Mouse (Mus musculus) T-helper 17 cell (primary cell): ENCODE data around the gene Csnk2a1.

ENCODE experiments used
- in situ Hi-C, 2 experiments: fragments of 300-600 bp; cut with MboI, MseI; formaldehyde crosslinking; loops; 1 replicate in 1 of 2; 2 replicates in 1 of 2; pipeline ENCODE4 v1.15.1; 2025; ENCODE audit warnings: high pct_unique_total_duplicates in 2 of 2

Gene Csnk2a1

GRCm38 (mm10) chr2:152227051-152227481 lies 427 bp downstream of the Csnk2a1 start:
- in situ Hi-C loops = loop anchor here in 1 of 2 experiments (25.0 kb wide), 1 partner anchor 1615 kb away; the partner anchor contains the start of gene Apmap

GRCm38 (mm10) chr2:152230046-152230445 lies 3.4 kb downstream of the Csnk2a1 start:
- in situ Hi-C loops = loop anchor here in 1 of 2 experiments (25.0 kb wide), 1 partner anchor 1618 kb away; the partner anchor contains the start of gene Apmap

- in situ Hi-C loops = loop anchor here in 1 of 2 experiments (25.0 kb wide), 1 partner anchor 1626 kb away; the partner anchor contains the start of gene Apmap
Observed at GRCm38 (mm10) chr2:152237926-152238325, 11.3 kb downstream of the Csnk2a1 start.

GRCm38 (mm10) chr2:152240580-152240979 lies 13.9 kb downstream of the Csnk2a1 start:
- in situ Hi-C loops = loop anchor here (10.0 to 25.0 kb wide), 2 partner anchors 656 to 1628 kb away; partner anchors contain the start of gene Apmap (in 1 of the 2)

- in situ Hi-C loops = loop anchor here (10.0 to 25.0 kb wide), 2 partner anchors 662 to 1635 kb away; partner anchors contain the start of gene Apmap (in 1 of the 2)
Observed at GRCm38 (mm10) chr2:152247213-152247612, 20.6 kb downstream of the Csnk2a1 start.

- in situ Hi-C loops = loop anchor here in 1 of 2 experiments (10.0 kb wide), 1 partner anchor 644 kb away; no protein-coding TSS in a partner anchor
Observed at GRCm38 (mm10) chr2:152250511-152250910, 23.9 kb downstream of the Csnk2a1 start.

- in situ Hi-C loops = loop anchor here in 1 of 2 experiments (10.0 kb wide), 1 partner anchor 635 kb away; no protein-coding TSS in a partner anchor
Observed at GRCm38 (mm10) chr2:152259739-152260138, 33.1 kb downstream of the Csnk2a1 start.

GRCm38 (mm10) chr2:152273639-152274038 lies 47.0 kb downstream of the Csnk2a1 start:
- in situ Hi-C loops = no loop called here

GRCm38 (mm10) chr2:152281407-152281806 lies 54.8 kb downstream of the Csnk2a1 start:
- in situ Hi-C loops = loop anchor here in 1 of 2 experiments (25.0 kb wide), 1 partner anchor 606 kb away; no protein-coding TSS in a partner anchor

- in situ Hi-C loops = loop anchor here in 1 of 2 experiments (25.0 kb wide), 1 partner anchor 600 kb away; no protein-coding TSS in a partner anchor
Observed at GRCm38 (mm10) chr2:152287560-152287959, 60.9 kb downstream of the Csnk2a1 start.

- in situ Hi-C loops = loop anchor here in 1 of 2 experiments (25.0 kb wide), 1 partner anchor 599 kb away; no protein-coding TSS in a partner anchor
Observed at GRCm38 (mm10) chr2:152288046-152288445, 61.4 kb downstream of the Csnk2a1 start.

GRCm38 (mm10) chr2:152289623-152290022 lies 63.0 kb downstream of the Csnk2a1 start:
- in situ Hi-C loops = loop anchor here in 1 of 2 experiments (25.0 kb wide), 1 partner anchor 598 kb away; no protein-coding TSS in a partner anchor

- in situ Hi-C loops = loop anchor here in 1 of 2 experiments (25.0 kb wide), 1 partner anchor 595 kb away; no protein-coding TSS in a partner anchor
Observed at GRCm38 (mm10) chr2:152292475-152292874, 65.8 kb downstream of the Csnk2a1 start.

- in situ Hi-C loops = loop anchor here in 1 of 2 experiments (25.0 kb wide), 1 partner anchor 594 kb away; no protein-coding TSS in a partner anchor
Observed at GRCm38 (mm10) chr2:152293179-152293726, 66.6 kb downstream of the Csnk2a1 start.

- in situ Hi-C loops = loop anchor here in 1 of 2 experiments (25.0 kb wide), 1 partner anchor 593 kb away; no protein-coding TSS in a partner anchor
Observed at GRCm38 (mm10) chr2:152293727-152294475, 67.3 kb downstream of the Csnk2a1 start, which contains the start of gene Tbc1d20. Gene Tbc1d20, plus strand, starts transcription at chr2:152293828.

- in situ Hi-C loops = loop anchor here in 1 of 2 experiments (25.0 kb wide), 1 partner anchor 593 kb away; no protein-coding TSS in a partner anchor
Observed at GRCm38 (mm10) chr2:152294541-152294940, 67.9 kb downstream of the Csnk2a1 start.

- in situ Hi-C loops = loop anchor here in 1 of 2 experiments (10.0 kb wide), 1 partner anchor 1388 kb away; no protein-coding TSS in a partner anchor
Observed at GRCm38 (mm10) chr2:152302862-152303261, 76.2 kb downstream of the Csnk2a1 start.

- in situ Hi-C loops = loop anchor here in 1 of 2 experiments (10.0 kb wide), 1 partner anchor 1389 kb away; no protein-coding TSS in a partner anchor
Observed at GRCm38 (mm10) chr2:152303781-152304180, 77.1 kb downstream of the Csnk2a1 start.

GRCm38 (mm10) chr2:152305480-152305879 lies 78.8 kb downstream of the Csnk2a1 start:
- in situ Hi-C loops = loop anchor here in 1 of 2 experiments (10.0 kb wide), 1 partner anchor 1391 kb away; no protein-coding TSS in a partner anchor

- in situ Hi-C loops = loop anchor here in 1 of 2 experiments (10.0 kb wide), 1 partner anchor 1392 kb away; no protein-coding TSS in a partner anchor
Observed at GRCm38 (mm10) chr2:152307186-152307585, 80.5 kb downstream of the Csnk2a1 start.

- in situ Hi-C loops = no loop called here
Observed at GRCm38 (mm10) chr2:152312996-152313395, 86.4 kb downstream of the Csnk2a1 start.
